Mouse (Mus musculus) adrenal gland, postnatal 14 days (tissue): Measurements from ENCODE around the gene Etd. TPM values are rescaled to one million over a fixed set of nuclear protein-coding genes. Genes with fewer than 3 reads are reported as not detected.
"Not testable (repeated sequence)": the region's sequence is repeated elsewhere in the genome, so short reads cannot be mapped to it uniquely, and the experiment has no call there.

Experiments used
- DNase-seq: peaks from one replicate; pipeline ENCODE4 v3.0.0; 2021; ENCODE audit warnings: mixed read lengths
- long read RNA-seq, 2 experiments: library from polyadenylated mRNA; stranded (forward); transcript quantifications; one replicate each; pipeline ENCODE4 v2.0.0; 2021
- total RNA-seq: library from RNA; stranded (reverse); gene quantifications from 2 replicates; pipeline ENCODE4 v1.2.3, GENCODE M21; 2021

Etd gene
- not detected in 2 replicates for total RNA-seq
- long read RNA-seq, experiment 1, result 0 reads
- long read RNA-seq, experiment 2, result 0 reads

DNA sequence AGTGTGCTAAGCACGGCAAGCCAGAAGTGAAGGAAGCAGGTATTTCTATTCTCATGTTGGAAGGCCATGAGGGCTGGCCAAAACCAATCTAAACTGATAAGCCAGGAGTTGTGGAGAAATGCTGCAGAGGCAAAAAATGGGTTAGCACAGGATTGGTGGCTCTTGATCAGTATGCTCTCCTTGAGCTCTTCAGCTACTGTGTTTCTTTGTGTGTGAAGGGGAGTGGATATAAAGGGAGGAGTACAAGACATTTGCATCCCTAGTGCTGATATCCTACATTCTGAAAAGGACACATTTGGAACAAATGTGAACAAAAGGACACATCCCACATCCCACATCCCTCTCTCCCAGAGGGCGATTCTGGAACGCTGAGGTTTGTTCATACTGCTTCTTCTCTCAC is at the start of gene Etd:
Gene Etd, plus strand, starts transcription at position 301 of the 400 bp plus-strand sequence.
- DNase-seq, result no peak

DNA sequence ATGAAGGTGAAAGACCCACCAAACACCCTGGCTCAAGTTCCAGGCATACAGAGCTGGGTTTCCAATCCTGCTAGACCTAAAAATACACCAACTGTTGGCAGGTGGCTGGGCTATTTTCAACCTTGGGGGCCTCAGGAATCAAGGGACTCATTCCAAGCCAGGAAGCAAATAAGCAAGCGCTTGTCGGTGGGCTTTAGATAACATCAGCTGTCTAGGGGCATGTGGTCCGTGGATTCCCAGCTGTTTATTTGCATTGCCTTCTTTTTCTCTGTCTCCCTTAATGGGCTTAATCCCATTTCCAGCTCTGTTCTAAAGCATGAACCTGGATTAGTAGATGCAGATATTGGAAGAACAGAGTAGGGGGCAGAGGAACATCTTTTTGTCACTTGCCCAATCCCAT is 48.4 kb upstream of the Etd start:
- DNase-seq, result no peak

DNA sequence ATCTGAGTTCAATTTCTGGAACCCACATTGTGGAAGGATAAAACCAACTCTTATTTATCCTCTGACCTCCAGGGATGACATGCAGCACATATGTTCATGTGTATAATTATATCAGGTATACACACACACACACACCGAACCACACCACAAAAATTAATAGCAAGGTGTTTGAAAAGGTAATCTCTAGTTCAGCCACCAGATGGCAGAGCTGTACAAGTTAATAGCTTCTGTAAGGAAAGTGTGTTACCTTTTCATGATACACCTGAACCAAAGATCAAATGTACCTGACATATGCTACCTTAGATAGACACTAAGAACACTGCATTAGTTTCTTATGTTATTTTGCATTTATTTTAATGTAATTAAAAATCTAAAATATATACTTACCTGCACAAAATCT is 1.8 kb upstream of the Etd start:
- no peak for DNase-seq

DNA sequence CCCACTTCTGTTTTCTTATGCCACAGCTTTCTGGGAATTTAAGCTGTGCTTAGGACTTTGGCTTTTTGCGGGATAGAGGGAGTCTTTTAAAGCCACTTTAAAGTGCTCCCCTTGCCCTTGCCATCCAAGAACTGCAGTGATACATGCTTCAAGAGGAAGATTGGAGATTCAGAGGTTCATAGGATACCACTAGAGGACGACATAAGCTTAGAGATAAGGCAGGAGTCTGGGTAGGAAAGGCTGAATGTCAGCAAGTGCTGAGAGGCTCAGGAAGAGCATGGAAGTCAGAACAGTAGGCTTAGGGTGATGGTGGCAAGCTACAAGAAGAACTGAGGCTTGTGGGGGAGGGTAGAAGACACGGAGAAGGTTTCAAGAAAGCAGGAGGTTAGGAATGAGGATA is 24.9 kb downstream of the Etd start:
- DNase-seq, result no peak

DNA sequence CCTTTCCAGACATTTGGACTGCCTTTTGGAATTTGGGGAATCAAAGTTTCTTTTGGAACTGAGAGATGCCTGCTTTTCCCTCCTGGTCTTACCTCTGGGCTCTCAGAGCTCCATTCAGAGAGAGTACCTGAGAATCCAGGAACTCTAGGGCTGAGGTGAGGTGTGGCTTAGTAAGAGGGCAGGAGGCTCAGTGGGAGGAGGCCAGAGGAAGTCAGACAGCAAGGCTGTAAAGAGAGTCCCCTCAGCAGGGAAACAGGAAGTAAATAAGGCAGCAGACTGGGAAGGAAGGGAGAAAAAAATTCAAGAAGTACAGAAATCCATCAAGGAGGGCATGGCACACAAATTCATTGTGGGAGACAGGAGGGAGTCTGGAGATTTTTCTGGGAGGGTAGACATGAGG is 29.5 kb downstream of the Etd start:
- DNase-seq, result not testable (repeated sequence)

Other genes starting within 250 kb of the Etd start
- gene Plac1, start 194.8 kb upstream of the Etd start, total RNA-seq, result not detected in 2 replicates
- gene Fam122b, start 165.1 kb upstream of the Etd start, total RNA-seq, result 8.1 and 8.2 TPM in 2 replicates
- not detected in 2 replicates for gene Fam122c, start 161.5 kb upstream of the Etd start, total RNA-seq
- gene Mospd1, start 64.4 kb upstream of the Etd start, total RNA-seq, result 25.5 and 27.0 TPM in 2 replicates
- 75.8 and 104 TPM in 2 replicates for gene Rtl8c, start 173.1 kb downstream of the Etd start, total RNA-seq
- not detected in 2 replicates for gene Gm14597, start 174.1 kb downstream of the Etd start, total RNA-seq
- gene Rtl8a, start 208.8 kb downstream of the Etd start, total RNA-seq, result 141 and 165 TPM in 2 replicates
- gene Rtl8b, start 235.5 kb downstream of the Etd start, total RNA-seq, result 98.2 and 103 TPM in 2 replicates